Mouse (Mus musculus): ENCODE results near the gene Sh2d3c.

DNA sequence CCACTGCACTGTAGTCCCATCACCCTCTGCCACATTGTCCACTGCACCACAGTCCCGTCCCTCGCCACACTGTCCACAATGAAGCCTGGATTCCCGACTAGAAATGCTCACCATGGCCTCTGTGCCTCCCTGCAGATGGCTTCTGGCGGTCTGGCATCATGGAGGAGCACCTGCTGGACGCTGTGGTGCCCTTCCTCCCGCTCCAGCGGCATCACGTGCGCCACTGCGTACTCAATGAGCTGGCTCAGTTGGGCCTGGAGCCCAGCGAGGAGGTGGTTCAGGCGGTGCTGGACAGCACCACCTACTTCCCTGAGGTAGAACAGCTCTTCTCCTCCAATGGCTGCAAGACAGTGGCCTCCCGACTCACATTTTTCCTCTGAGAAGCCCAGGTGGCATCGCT lies 40.5 kb downstream of the Sh2d3c start:
- TF ChIP-seq CTCF (IDR thresholded peaks at IDR 0.05; ENCODE audit: control insufficient read depth, insufficient read depth, low read length) (no peak), POLR2A (IDR thresholded peaks at IDR 0.05; ENCODE audit: borderline replicate concordance, control insufficient read depth, low read depth, low read length) (no peak)

Measured in bone marrow, adult 2 months (tissue).